Mouse (Mus musculus) ES-Bruce4 (cell line): ENCODE results near the gene Pdia6.

Experiments
- CTCF ChIP-seq: IDR thresholded peaks from one replicate; pipeline ENCODE4 v1.8.1; 2011; ENCODE audit warnings: low read depth, low read length
- EP300 ChIP-seq: IDR thresholded peaks from 2 replicates; pipeline ENCODE4 v1.6.1; 2011; ENCODE audit warnings: low read depth, low read length; ENCODE audit not compliant: insufficient read depth
- POLR2A ChIP-seq: IDR thresholded peaks from one replicate; pipeline ENCODE4 v1.8.1; 2011; ENCODE audit warnings: low read length; ENCODE audit not compliant: insufficient read depth

GRCm38 (mm10) chr12:17288496-17288895, 22.2 kb downstream of the Pdia6 start:
- TF ChIP-seq CTCF (no peak), POLR2A (no peak), EP300 (no peak)
